Mouse (Mus musculus) heart, postnatal 10 days (tissue): ENCODE measurements at regions not wholly inside any gene's neighbourhood (a gene's known extent, or its start where the extent isn't known, plus 50 kb on each side); places are given as distances from the start of the nearest gene placed in this dataset.

Experiments used
- DNase-seq, 2 experiments: peaks; one replicate each; pipeline ENCODE4 v3.0.0; 2021
- intact Hi-C: fragments of 180-260 bp; cut with DNase I; formaldehyde crosslinking; loops from one replicate; pipeline ENCODE4 v1.15.1; 2025

DNA sequence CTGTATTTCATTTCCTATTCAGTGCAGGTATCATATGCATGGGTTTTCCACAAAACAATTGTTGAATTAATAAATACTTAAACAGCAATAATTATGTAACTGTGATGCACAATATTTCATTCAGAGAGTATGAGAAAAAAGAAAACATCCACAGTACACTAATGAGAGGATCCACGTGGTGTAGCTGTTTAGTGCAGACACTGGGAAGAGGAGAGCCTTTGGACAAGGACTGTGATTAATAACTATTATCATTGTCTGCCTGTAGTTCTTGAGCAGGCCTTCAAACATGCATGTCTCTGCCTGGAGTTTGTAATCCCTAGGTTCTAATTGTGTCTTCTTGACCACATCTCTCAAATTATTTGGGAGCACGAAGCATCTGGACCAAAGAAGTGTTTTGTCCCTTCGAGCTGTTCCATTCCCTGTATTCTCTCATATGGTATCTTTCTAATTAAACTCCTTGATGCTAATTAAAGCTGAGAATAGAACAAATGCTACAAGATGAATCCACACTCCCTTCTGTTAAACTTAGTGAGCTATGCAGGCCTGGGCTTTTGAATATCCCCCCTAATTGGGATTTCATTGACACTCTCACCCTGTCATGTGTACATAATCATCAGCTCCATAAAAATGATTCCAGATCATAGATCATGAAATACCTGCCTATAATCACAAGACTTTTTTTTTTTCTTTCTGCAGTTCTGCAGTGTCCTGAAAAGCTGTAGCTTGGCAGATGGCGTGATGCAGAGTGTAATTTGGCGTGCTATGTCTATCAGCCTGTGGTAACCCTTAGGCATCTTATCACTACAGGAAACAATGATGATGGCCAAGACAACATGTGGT is 1208.9 kb upstream of the G6pd2 start:
- intact Hi-C loops = no loop called here
- DNase-seq = no peak

DNA sequence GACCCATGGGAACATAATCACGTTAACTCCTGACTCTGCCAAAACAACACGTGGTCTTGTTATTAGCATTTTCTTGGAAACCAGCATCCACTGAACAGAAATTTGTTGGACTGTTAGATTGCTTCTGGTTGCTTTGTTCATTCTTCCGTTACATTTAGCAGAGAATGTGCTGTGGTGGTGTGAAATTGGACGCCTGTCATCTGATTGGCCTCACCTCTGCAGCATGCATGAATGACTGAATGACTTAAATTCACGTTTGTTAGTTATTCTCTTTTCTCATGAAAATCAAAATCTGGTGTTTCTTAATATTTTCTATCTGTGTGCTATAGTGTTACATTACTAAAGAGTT is 1208.3 kb upstream of the G6pd2 start:
- no peak for DNase-seq
- intact Hi-C loops = no loop called here

DNA sequence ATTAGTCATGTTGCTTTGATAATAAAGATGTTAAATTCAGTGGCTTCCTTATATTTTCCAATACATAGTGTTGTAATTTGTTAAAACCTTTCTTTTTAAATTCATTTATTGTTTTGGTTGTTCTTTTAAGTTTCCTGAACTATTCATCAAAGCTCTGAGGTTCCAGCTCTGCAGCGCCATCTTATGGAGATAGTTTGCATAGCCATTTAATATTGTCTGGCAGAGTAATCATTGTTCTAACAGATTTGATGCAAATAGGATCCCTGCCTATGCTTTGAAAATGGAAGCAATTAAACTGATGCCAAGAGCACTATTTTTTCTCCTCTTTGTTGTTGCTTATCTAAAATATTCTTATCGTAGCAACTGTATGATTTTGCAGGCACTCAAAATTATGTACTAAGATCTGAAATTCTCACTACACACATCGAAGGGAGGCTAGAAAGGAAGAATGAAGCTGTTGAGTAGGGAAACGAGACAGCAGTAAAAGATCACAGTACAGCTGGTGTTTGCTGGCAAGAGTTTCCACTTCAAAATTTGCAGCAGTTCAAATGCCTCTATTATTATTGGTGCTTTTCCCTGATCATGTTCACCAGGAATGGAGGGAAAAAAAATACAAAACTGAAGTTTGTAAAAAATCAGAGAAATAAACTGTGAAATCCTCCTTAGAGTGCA is 1199.5 kb upstream of the G6pd2 start:
- intact Hi-C loops = no loop called here
- DNase-seq = peak; percentile 8 to 11
